Mouse (Mus musculus): Measurements from ENCODE around the gene Cd300ld5. TPM values are rescaled to one million over a fixed set of nuclear protein-coding genes. Genes with fewer than 3 reads are reported as not detected.
"Not testable (repeated sequence)": the region's sequence is repeated elsewhere in the genome, so short reads cannot be mapped to it uniquely, and the experiment has no call there.

Gene Cd300ld5
- polyA plus RNA-seq (2012; rRNA removed) = 0.36 TPM in 1 of 2 replicates, not detected in the other

- H3K27ac ChIP-seq (ENCODE audit: insufficient read depth, low read length); H3K4me1 ChIP-seq (ENCODE audit: control insufficient read depth, insufficient read depth, low read length); H3K4me3 ChIP-seq (ENCODE audit: insufficient read depth, low read length): not testable (repeated sequence)
Measured at GRCm38 (mm10) chr11:115037669-115038068, at the start of gene Cd300ld5. TSS of gene Cd300ld5 (minus strand) at chr11:115037769.

DNA sequence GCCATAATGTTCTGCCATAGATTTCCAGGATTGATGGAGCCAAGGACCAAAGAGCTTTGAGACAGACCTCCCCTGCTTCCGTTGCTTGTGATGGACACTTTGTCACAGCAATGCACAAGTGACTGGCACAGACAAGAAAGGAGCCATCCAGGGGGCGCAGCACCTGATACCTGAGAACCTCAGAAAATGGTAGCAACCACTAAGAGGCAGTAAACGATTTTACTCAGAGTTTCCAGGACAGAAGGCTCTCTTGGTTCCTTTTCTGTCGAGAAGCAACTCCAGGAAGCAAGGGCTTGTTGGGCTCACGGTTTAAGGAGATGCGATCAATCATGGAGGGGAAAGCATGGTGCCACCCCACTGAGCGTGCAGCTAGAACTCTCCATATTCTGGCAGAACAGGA lies 48.6 kb upstream of the Cd300ld5 start:
- H3K27ac ChIP-seq (ENCODE audit: insufficient read depth, low read length) = no peak overlapping the region
- H3K4me3 ChIP-seq (ENCODE audit: insufficient read depth, low read length) = no peak overlapping the region
- no peaks in the 10 kb centered on the region for H3K4me1 ChIP-seq (ENCODE audit: control insufficient read depth, insufficient read depth, low read length)
- no peak for TF ChIP-seq CTCF (IDR thresholded peaks at IDR 0.05; ENCODE audit: extremely low read depth, insufficient read depth, low read length)
- TF ChIP-seq POLR2A (IDR thresholded peaks at IDR 0.05; ENCODE audit: extremely low read depth, insufficient read depth, low read length) = no peak

- TF ChIP-seq POLR2A (IDR thresholded peaks at IDR 0.05; ENCODE audit: extremely low read depth, insufficient read depth, low read length) (no peak), CTCF (IDR thresholded peaks at IDR 0.05; ENCODE audit: extremely low read depth, insufficient read depth, low read length) (no peak)
Measured at GRCm38 (mm10) chr11:115085064-115085463, 47.5 kb upstream of the Cd300ld5 start.

DNA sequence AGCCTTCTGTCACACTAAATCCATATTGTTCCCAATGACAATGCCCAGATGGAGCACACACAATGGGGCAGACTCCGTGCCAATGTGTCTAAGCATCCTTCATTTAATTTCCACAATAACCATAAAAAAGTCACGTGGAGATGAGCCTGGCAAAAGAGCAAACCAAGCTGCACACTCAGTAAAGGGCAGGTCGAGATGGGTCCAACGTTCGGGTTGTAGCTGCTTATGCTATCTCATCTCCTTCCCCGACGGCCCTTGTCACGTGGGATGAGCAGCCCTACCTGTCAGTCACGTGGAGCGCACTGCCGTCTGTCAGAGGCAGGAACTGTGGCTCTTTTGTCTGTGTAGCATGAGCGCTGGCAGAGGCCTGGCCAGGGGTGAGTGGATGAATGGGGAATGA lies 47.0 kb upstream of the Cd300ld5 start:
- H3K4me3 ChIP-seq (ENCODE audit: insufficient read depth, low read length) = no peak overlapping the region
- TF ChIP-seq CTCF (IDR thresholded peaks at IDR 0.05; ENCODE audit: extremely low read depth, insufficient read depth, low read length) (no peak), POLR2A (IDR thresholded peaks at IDR 0.05; ENCODE audit: extremely low read depth, insufficient read depth, low read length) (no peak)
- H3K27ac ChIP-seq (ENCODE audit: insufficient read depth, low read length) = no peak overlapping the region
- no peaks in the 10 kb centered on the region for H3K4me1 ChIP-seq (ENCODE audit: control insufficient read depth, insufficient read depth, low read length)

More at GRCm38 (mm10) chr11:115085064-115085463, 47.5 kb upstream of the Cd300ld5 start:
- Histone ChIP-seq H3K4me1 (ENCODE audit: control insufficient read depth, insufficient read depth, low read length) (no peaks in the 10 kb centered on the region), H3K4me3 (ENCODE audit: insufficient read depth, low read length) (no peak overlapping the region), H3K27ac (ENCODE audit: insufficient read depth, low read length) (no peak overlapping the region)

GRCm38 (mm10) chr11:115083376-115084139 lies 46.0 kb upstream of the Cd300ld5 start:
- H3K27ac ChIP-seq (ENCODE audit: insufficient read depth, low read length) = no peak overlapping the region
- no peaks in the 10 kb centered on the region for H3K4me1 ChIP-seq (ENCODE audit: control insufficient read depth, insufficient read depth, low read length)
- TF ChIP-seq CTCF (IDR thresholded peaks at IDR 0.05; ENCODE audit: extremely low read depth, insufficient read depth, low read length) = peak; percentile 89
- no peak for TF ChIP-seq POLR2A (IDR thresholded peaks at IDR 0.05; ENCODE audit: extremely low read depth, insufficient read depth, low read length)
- no peak overlapping the region for H3K4me3 ChIP-seq (ENCODE audit: insufficient read depth, low read length)

DNA sequence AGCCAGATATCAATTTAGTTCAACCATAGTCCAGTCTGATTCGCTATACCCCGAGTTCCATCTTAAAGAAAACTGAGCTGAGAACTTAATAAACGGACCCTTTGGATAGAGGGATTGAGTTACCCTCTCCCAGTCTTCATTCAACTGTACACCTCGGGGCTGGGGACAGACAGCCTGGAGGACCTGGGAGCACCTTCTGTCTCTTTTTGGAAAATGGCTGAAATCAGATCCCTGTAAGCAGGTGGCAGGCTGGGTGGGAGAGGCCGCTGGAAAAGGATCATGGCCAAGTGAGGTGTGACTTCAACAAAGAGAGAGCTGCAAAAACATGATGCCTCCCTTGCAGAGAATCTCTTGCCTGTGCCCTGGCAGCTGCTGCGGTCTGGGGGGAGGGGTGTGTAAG lies 44.6 kb upstream of the Cd300ld5 start:
- Histone ChIP-seq H3K4me3 (ENCODE audit: insufficient read depth, low read length) (no peak overlapping the region), H3K4me1 (ENCODE audit: control insufficient read depth, insufficient read depth, low read length) (no peaks in the 10 kb centered on the region), H3K27ac (ENCODE audit: insufficient read depth, low read length) (no peak overlapping the region)
- TF ChIP-seq POLR2A (IDR thresholded peaks at IDR 0.05; ENCODE audit: extremely low read depth, insufficient read depth, low read length) = no peak
- TF ChIP-seq CTCF (IDR thresholded peaks at IDR 0.05; ENCODE audit: extremely low read depth, insufficient read depth, low read length) = no peak

DNA sequence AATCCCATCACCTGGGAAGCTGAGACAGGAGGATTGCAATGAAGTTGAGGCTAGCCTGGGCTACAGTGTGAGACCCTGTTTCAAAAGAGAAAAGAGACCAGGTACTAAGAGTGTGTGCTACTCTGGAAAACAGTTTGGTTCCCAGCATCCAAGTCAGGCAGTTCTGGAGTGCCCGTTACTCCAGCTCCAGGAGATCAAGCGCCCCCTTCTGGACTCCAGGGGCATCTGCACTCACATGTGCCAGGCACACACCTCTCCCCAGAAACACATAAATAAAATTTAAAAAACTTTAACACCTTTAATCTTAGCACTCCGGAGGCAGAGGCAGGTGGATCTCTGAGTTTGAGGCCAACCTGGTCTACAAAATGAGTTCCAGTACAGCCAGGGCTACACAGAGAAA lies 43.8 kb upstream of the Cd300ld5 start:
- no peak overlapping the region for H3K27ac ChIP-seq (ENCODE audit: insufficient read depth, low read length)
- no peaks in the 10 kb centered on the region for H3K4me1 ChIP-seq (ENCODE audit: control insufficient read depth, insufficient read depth, low read length)
- H3K4me3 ChIP-seq (ENCODE audit: insufficient read depth, low read length) = no peak overlapping the region
- no peak for TF ChIP-seq POLR2A (IDR thresholded peaks at IDR 0.05; ENCODE audit: extremely low read depth, insufficient read depth, low read length)
- no peak for TF ChIP-seq CTCF (IDR thresholded peaks at IDR 0.05; ENCODE audit: extremely low read depth, insufficient read depth, low read length)

GRCm38 (mm10) chr11:115080886-115081285 lies 43.3 kb upstream of the Cd300ld5 start:
- Histone ChIP-seq H3K4me3 (ENCODE audit: insufficient read depth, low read length) (no peak overlapping the region), H3K4me1 (ENCODE audit: control insufficient read depth, insufficient read depth, low read length) (no peaks in the 10 kb centered on the region), H3K27ac (ENCODE audit: insufficient read depth, low read length) (no peak overlapping the region)
- TF ChIP-seq CTCF (IDR thresholded peaks at IDR 0.05; ENCODE audit: extremely low read depth, insufficient read depth, low read length) (peak; percentile 78), POLR2A (IDR thresholded peaks at IDR 0.05; ENCODE audit: extremely low read depth, insufficient read depth, low read length) (no peak)

GRCm38 (mm10) chr11:115078680-115079079 lies 41.1 kb upstream of the Cd300ld5 start:
- no peak overlapping the region for H3K27ac ChIP-seq (ENCODE audit: insufficient read depth, low read length)
- H3K4me3 ChIP-seq (ENCODE audit: insufficient read depth, low read length) = no peak overlapping the region
- no peaks in the 10 kb centered on the region for H3K4me1 ChIP-seq (ENCODE audit: control insufficient read depth, insufficient read depth, low read length)
- no peak for TF ChIP-seq CTCF (IDR thresholded peaks at IDR 0.05; ENCODE audit: extremely low read depth, insufficient read depth, low read length)
- TF ChIP-seq POLR2A (IDR thresholded peaks at IDR 0.05; ENCODE audit: extremely low read depth, insufficient read depth, low read length) = no peak

DNA sequence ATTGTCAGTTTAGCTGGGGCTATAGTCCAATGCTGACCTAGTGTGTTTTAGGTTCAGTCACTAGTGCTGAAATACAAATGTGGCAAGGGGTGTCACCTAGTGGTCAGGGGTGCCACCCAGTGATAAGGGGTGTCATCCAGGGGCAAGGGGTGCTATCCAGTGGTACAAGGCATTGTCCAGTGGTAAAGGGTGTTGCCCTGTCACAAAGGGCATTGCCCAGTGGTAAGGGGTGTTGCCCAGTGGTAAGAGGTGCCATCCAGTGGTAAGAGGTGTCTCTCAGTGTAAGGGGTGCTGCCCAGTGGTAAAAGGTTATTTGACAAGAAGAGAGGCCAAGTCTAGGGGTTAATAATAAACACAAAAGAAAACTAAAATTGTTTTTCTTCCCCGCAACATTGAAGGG lies 39.9 kb upstream of the Cd300ld5 start:
- H3K4me1 ChIP-seq (ENCODE audit: control insufficient read depth, insufficient read depth, low read length) = peaks cover 2% of the 10 kb centered on the region; the same call in 1 of the 2 replicates
- no peak overlapping the region for H3K4me3 ChIP-seq (ENCODE audit: insufficient read depth, low read length)
- TF ChIP-seq POLR2A (IDR thresholded peaks at IDR 0.05; ENCODE audit: extremely low read depth, insufficient read depth, low read length) (no peak), CTCF (IDR thresholded peaks at IDR 0.05; ENCODE audit: extremely low read depth, insufficient read depth, low read length) (no peak)
- no peak overlapping the region for H3K27ac ChIP-seq (ENCODE audit: insufficient read depth, low read length)
